Comparison of ENCODE assay signal across 20 mouse cellular contexts in genomic region chr11:43236360-43237039, GRCm38 (mm10).
DNase-seq lines count a peak whose midpoint lies in the region; ATAC-seq and TF ChIP-seq lines count a peak whose summit lies in the region.
"Had no signal": no experiment of that assay in that cellular context is flagged by ENCODE, and none has a peak within 500 bp of the region (broad histone marks: within the 10 kb centered on the region; RNA-seq: fewer than 3 reads in every experiment).

No protein-coding gene starts in this region.

- no peak overlapping the region for H3K4me2 ChIP-seq in forebrain, embryonic 14.5 days (ENCODE audit: low read length)
- H3K4me2 ChIP-seq in forebrain, embryonic 11.5 days (ENCODE audit: low read depth, low read length, severe bottlenecking): no peak overlapping the region
- H3K4me2 ChIP-seq in midbrain, embryonic 14.5 days (ENCODE audit: low read length): no peak overlapping the region
- H3K4me2 ChIP-seq in forebrain, postnatal 0 days (ENCODE audit: low read depth): no peak overlapping the region
- H3K4me2 ChIP-seq: heart, embryonic 11.5 days; heart, embryonic 15.5 days; hindbrain, embryonic 14.5 days had no signal

- peak; percentile 68 for ATAC-seq in forebrain, embryonic 14.5 days
- no peak for ATAC-seq in forebrain, embryonic 11.5 days (replicated peaks; ENCODE audit: low FRiP score)
- no peak for ATAC-seq in midbrain, embryonic 14.5 days (ENCODE audit: low FRiP score, low TSS enrichment)
- peak; percentile 90 for ATAC-seq in forebrain, postnatal 0 days
- ATAC-seq: intestine, embryonic 16.5 days had no signal

- no peak for TF ChIP-seq POLR2A in brain, embryonic 14.5 days (IDR thresholded peaks at IDR 0.05; ENCODE audit: borderline replicate concordance, extremely low read depth, insufficient read depth, insufficient read length, poor library complexity, severe bottlenecking)

- H3K9ac ChIP-seq in forebrain, embryonic 14.5 days (ENCODE audit: low read length): no peak overlapping the region
- no peak overlapping the region for H3K9ac ChIP-seq in forebrain, embryonic 11.5 days (ENCODE audit: low read length)
- no peak overlapping the region for H3K9ac ChIP-seq in midbrain, embryonic 14.5 days (replicated peaks; ENCODE audit: low read length)
- no peak overlapping the region for H3K9ac ChIP-seq in forebrain, postnatal 0 days
- H3K9ac ChIP-seq: heart, embryonic 15.5 days; hindbrain, embryonic 14.5 days had no signal

- no peaks in the 10 kb centered on the region for H3K27me3 ChIP-seq in forebrain, embryonic 14.5 days (replicated peaks; ENCODE audit: control insufficient read depth, insufficient read depth, low read length)
- no peaks in the 10 kb centered on the region for H3K27me3 ChIP-seq in forebrain, embryonic 11.5 days (ENCODE audit: control insufficient read depth, insufficient read depth, low read length)
- H3K27me3 ChIP-seq in midbrain, embryonic 14.5 days (ENCODE audit: control insufficient read depth, insufficient read depth, low read length): no peaks in the 10 kb centered on the region
- H3K27me3 ChIP-seq in midbrain, embryonic 10.5 days (ENCODE audit: low read depth, poor library complexity, severe bottlenecking): no peaks in the 10 kb centered on the region
- no peaks in the 10 kb centered on the region for H3K27me3 ChIP-seq in forebrain, postnatal 0 days (ENCODE audit: insufficient read depth, low read length)
- H3K27me3 ChIP-seq: CH12.LX; heart, embryonic 15.5 days had no signal

- TF ChIP-seq CTCF in brain, embryonic 14.5 days (IDR thresholded peaks at IDR 0.05; ENCODE audit: borderline replicate concordance, extremely low read depth, insufficient read depth, insufficient read length): no peak
- TF ChIP-seq CTCF in forebrain, postnatal 0 days (IDR thresholded peaks at IDR 0.05; ENCODE audit: low read depth): peak; percentile 12; the same call in 1 of the 2 replicates

- DNase-seq in forebrain, embryonic 14.5 days (ENCODE audit: low spot score): peak; percentile 52
- no peak for DNase-seq in forebrain, embryonic 11.5 days (ENCODE audit: low spot score)
- DNase-seq in midbrain, embryonic 14.5 days: peak; percentile 27
- DNase-seq in midbrain, embryonic 10.5 days (ENCODE audit: low spot score): no peak
- peak; percentile 71 for DNase-seq in brain, embryonic 14.5 days (ENCODE audit: low read depth)
- peak; percentile 41 for DNase-seq in forebrain, postnatal 0 days
- DNase-seq in cerebellum, postnatal 25 days: no peak
- DNase-seq: adrenal gland, adult 8-10 months; adrenal gland, postnatal 36 days; cerebellum, adult 18-20 months; cerebellum, adult 9-11 months; gastrocnemius, postnatal 36 days; heart, adult 18-20 months; heart, postnatal 14 days; kidney, adult 2 months had no signal

- no peaks in the 10 kb centered on the region for H3K9me3 ChIP-seq in forebrain, embryonic 14.5 days (replicated peaks; ENCODE audit: control insufficient read depth, low read length)
- no peaks in the 10 kb centered on the region for H3K9me3 ChIP-seq in forebrain, embryonic 11.5 days (ENCODE audit: control insufficient read depth, low read length)
- H3K9me3 ChIP-seq in midbrain, embryonic 14.5 days (ENCODE audit: control insufficient read depth, low read length): no peaks in the 10 kb centered on the region
- H3K9me3 ChIP-seq in midbrain, embryonic 10.5 days (replicated peaks): no peaks in the 10 kb centered on the region
- H3K9me3 ChIP-seq in forebrain, postnatal 0 days (ENCODE audit: low read length): no peaks in the 10 kb centered on the region
- H3K9me3 ChIP-seq: heart, embryonic 15.5 days had no signal

- WGBS in forebrain, embryonic 14.5 days: 48% methylated on average over 8 of the region's 8 CpGs
- 69% methylated on average over 8 of the region's 8 CpGs for WGBS in forebrain, embryonic 11.5 days
- 62% methylated on average over 8 of the region's 8 CpGs for WGBS in midbrain, embryonic 14.5 days
- WGBS in midbrain, embryonic 10.5 days: 82% methylated on average over 8 of the region's 8 CpGs
- WGBS in forebrain, postnatal 0 days: 34% methylated on average over 8 of the region's 8 CpGs

- H3K4me1 ChIP-seq in forebrain, embryonic 14.5 days (ENCODE audit: control insufficient read depth, insufficient read depth, low read length): peaks cover 6% of the 10 kb centered on the region; the same call in 1 of the 2 replicates
- no peaks in the 10 kb centered on the region for H3K4me1 ChIP-seq in forebrain, embryonic 11.5 days (replicated peaks; ENCODE audit: control insufficient read depth, insufficient read depth, low read length)
- 0 out of 2 replicates have a peak, but pooled peaks cover 4% of the 10 kb centered on the region for H3K4me1 ChIP-seq in midbrain, embryonic 14.5 days (ENCODE audit: control insufficient read depth, insufficient read depth, low read length)
- peaks cover 8% of the 10 kb centered on the region for H3K4me1 ChIP-seq in midbrain, embryonic 10.5 days
- H3K4me1 ChIP-seq in forebrain, postnatal 0 days (ENCODE audit: insufficient read depth): no peaks in the 10 kb centered on the region
- H3K4me1 ChIP-seq: heart, embryonic 15.5 days had no signal

- no peak overlapping the region for H3K27ac ChIP-seq in forebrain, embryonic 14.5 days (ENCODE audit: low read depth, low read length)
- no peak overlapping the region for H3K27ac ChIP-seq in forebrain, embryonic 11.5 days (ENCODE audit: low read depth, low read length)
- no peak overlapping the region for H3K27ac ChIP-seq in midbrain, embryonic 14.5 days (replicated peaks; ENCODE audit: low read depth, low read length)
- H3K27ac ChIP-seq in midbrain, embryonic 10.5 days (replicated peaks): no peak overlapping the region
- no peak overlapping the region for H3K27ac ChIP-seq in forebrain, postnatal 0 days (ENCODE audit: low read depth, low read length)
- H3K27ac ChIP-seq: heart, embryonic 15.5 days; hindbrain, embryonic 14.5 days had no signal

- H3K36me3 ChIP-seq in forebrain, embryonic 14.5 days (ENCODE audit: control insufficient read depth, insufficient read depth, low read length): no peaks in the 10 kb centered on the region
- H3K36me3 ChIP-seq in forebrain, embryonic 11.5 days (ENCODE audit: control insufficient read depth, insufficient read depth, low read length): no peaks in the 10 kb centered on the region
- H3K36me3 ChIP-seq in midbrain, embryonic 14.5 days (ENCODE audit: control insufficient read depth, insufficient read depth, low read length): no peaks in the 10 kb centered on the region
- no peaks in the 10 kb centered on the region for H3K36me3 ChIP-seq in midbrain, embryonic 10.5 days
- H3K36me3 ChIP-seq in forebrain, postnatal 0 days (ENCODE audit: insufficient read depth): no peaks in the 10 kb centered on the region
- H3K36me3 ChIP-seq: heart, embryonic 15.5 days had no signal

- no peak overlapping the region for H3K4me3 ChIP-seq in forebrain, embryonic 14.5 days (ENCODE audit: low read depth, low read length)
- no peak overlapping the region for H3K4me3 ChIP-seq in forebrain, embryonic 11.5 days (ENCODE audit: low read depth, low read length)
- no peak overlapping the region for H3K4me3 ChIP-seq in midbrain, embryonic 14.5 days (replicated peaks; ENCODE audit: low read depth, low read length)
- no peak overlapping the region for H3K4me3 ChIP-seq in midbrain, embryonic 10.5 days
- H3K4me3 ChIP-seq in forebrain, postnatal 0 days (ENCODE audit: low read depth, low read length): no peak overlapping the region
- H3K4me3 ChIP-seq: heart, embryonic 15.5 days had no signal

Comparison
In these comparisons a context has a peak if more than half of its experiments do, and no peak if none do; other contexts are left out.
1. ATAC-seq: peak in forebrain, embryonic 14.5 days (single experiment) and forebrain, postnatal 0 days (single experiment); none in forebrain, embryonic 11.5 days (single experiment) and midbrain, embryonic 14.5 days (single experiment).
2. DNase-seq: peak in forebrain, embryonic 14.5 days (single experiment), midbrain, embryonic 14.5 days (single experiment), brain, embryonic 14.5 days (single experiment) and forebrain, postnatal 0 days (single experiment); none in forebrain, embryonic 11.5 days (single experiment), midbrain, embryonic 10.5 days (single experiment) and cerebellum, postnatal 25 days (0 of 2).